Mouse (Mus musculus) CH12.LX (cell line): Measurements from ENCODE around the gene Ank3. TPM values are rescaled to one million over a fixed set of nuclear protein-coding genes. Genes with fewer than 3 reads are reported as not detected.

Experiments used
- DNase-seq: peaks from one replicate; pipeline ENCODE4 v3.0.0-alpha.2; 2013; ENCODE audit errors: extremely low read depth
- H3K27ac ChIP-seq: 2 replicates; pipeline ENCODE4 v1.5.1; 2012; ENCODE audit warnings: low read depth, mild to moderate bottlenecking, control low read depth, moderate library complexity; ENCODE audit not compliant: insufficient read depth
- H3K27me3 ChIP-seq: replicated peaks from 2 replicates; pipeline ENCODE3; 2012; ENCODE audit warnings: inconsistent platforms
- H3K36me3 ChIP-seq, 2 experiments: replicated peaks in 1 of 2; 2 replicates each; pipeline versions ENCODE3 to v1.6.1; 2012; ENCODE audit warnings: inconsistent platforms in 1 of 2, low read length in 1 of 2, mild to moderate bottlenecking in 1 of 2, mixed read lengths in 1 of 2, moderate library complexity in 1 of 2; ENCODE audit not compliant: control insufficient read depth in 1 of 2, insufficient read depth in 1 of 2
- H3K4me1 ChIP-seq, 2 experiments: 2 replicates each; pipeline ENCODE4 v1.6.1; 2012; ENCODE audit warnings: inconsistent platforms in 1 of 2, moderate library complexity in 1 of 2; ENCODE audit not compliant: insufficient read depth in 2 of 2, control insufficient read depth in 1 of 2
- H3K4me2 ChIP-seq: 2 replicates; pipeline ENCODE4 v1.6.1; 2012; ENCODE audit warnings: low read depth, mild to moderate bottlenecking, control low read depth; ENCODE audit not compliant: poor library complexity, insufficient read depth, severe bottlenecking
- H3K4me3 ChIP-seq, 3 experiments: fragments of 150-350 bp in 1 of 3; sonication (generic) in 1 of 3; replicated peaks in 1 of 3; 2 replicates each; pipeline versions ENCODE3 to v1.5.1; 2011 to 2012; ENCODE audit warnings: low read depth in 2 of 3, low read length in 2 of 3, mild to moderate bottlenecking in 2 of 3, moderate library complexity in 2 of 3, control low read depth in 1 of 3, improper control_type of control experiment in 1 of 3, inconsistent platforms in 1 of 3, mixed read lengths in 1 of 3; ENCODE audit not compliant: poor library complexity in 1 of 3
- H3K79me2 ChIP-seq: replicated peaks from 2 replicates; pipeline ENCODE4 v1.6.1; 2012; ENCODE audit warnings: mild to moderate bottlenecking, moderate library complexity; ENCODE audit not compliant: control insufficient read depth, poor library complexity, insufficient read depth, severe bottlenecking; ENCODE audit errors: extremely low read depth
- H3K9ac ChIP-seq: 2 replicates; pipeline ENCODE4 v1.6.1; 2012; ENCODE audit warnings: low read depth, mild to moderate bottlenecking, control low read depth, moderate library complexity; ENCODE audit not compliant: insufficient read depth
- H3K9me3 ChIP-seq: replicated peaks from 2 replicates; pipeline ENCODE3; 2012; ENCODE audit warnings: low read length, inconsistent platforms, mixed read lengths
- BHLHE40 ChIP-seq: IDR thresholded peaks from 2 replicates; pipeline ENCODE4 v1.6.1; 2011; ENCODE audit warnings: mild to moderate bottlenecking, low read depth, low read length, improper control_type of control experiment
- CTCF ChIP-seq, 2 experiments: IDR thresholded peaks in 1 of 2; conservative IDR thresholded peaks in 1 of 2; 2 replicates each; pipeline ENCODE4 v1.5.1; 2011 to 2012; ENCODE audit warnings: low read depth in 2 of 2, low read length in 2 of 2, improper control_type of control experiment in 1 of 2, inconsistent platforms in 1 of 2, mild to moderate bottlenecking in 1 of 2, moderate library complexity in 1 of 2
- EP300 ChIP-seq: IDR thresholded peaks from 2 replicates; pipeline ENCODE4 v1.6.1; 2011; ENCODE audit warnings: low read length, improper control_type of control experiment
- ETS1 ChIP-seq: conservative IDR thresholded peaks from 2 replicates; pipeline ENCODE4 v1.6.1; 2012; ENCODE audit warnings: low read depth, mild to moderate bottlenecking, inconsistent platforms, low read length, improper control_type of control experiment, moderate library complexity
- HCFC1 ChIP-seq: IDR thresholded peaks from 2 replicates; pipeline ENCODE4 v1.6.1; 2012; ENCODE audit warnings: low read depth, mild to moderate bottlenecking, inconsistent platforms, low read length, improper control_type of control experiment
- IRF4 ChIP-seq: IDR thresholded peaks from 2 replicates; pipeline ENCODE4 v1.6.1; 2014; ENCODE audit warnings: low read depth, mild to moderate bottlenecking, inconsistent platforms, low read length, improper control_type of control experiment
- JUN ChIP-seq: IDR thresholded peaks from 2 replicates; pipeline ENCODE4 v1.6.1; 2011; ENCODE audit warnings: low read depth, mild to moderate bottlenecking, low read length, improper control_type of control experiment, moderate library complexity; ENCODE audit not compliant: insufficient read depth
- JUND ChIP-seq: conservative IDR thresholded peaks from 2 replicates; pipeline ENCODE4 v1.6.1; 2011; ENCODE audit warnings: low read depth, low read length, improper control_type of control experiment
- KAT2A ChIP-seq: IDR thresholded peaks from 2 replicates; pipeline ENCODE4 v1.6.1; 2012; ENCODE audit warnings: low read length, improper control_type of control experiment, inconsistent platforms; ENCODE audit not compliant: insufficient replicate concordance
- MAFK ChIP-seq: IDR thresholded peaks from 2 replicates; pipeline ENCODE4 v1.6.1; 2011; ENCODE audit warnings: low read length, improper control_type of control experiment; ENCODE audit not compliant: insufficient replicate concordance
- MAZ ChIP-seq: IDR thresholded peaks from 2 replicates; pipeline ENCODE4 v1.6.1; 2012; ENCODE audit warnings: low read depth, mild to moderate bottlenecking, inconsistent platforms, low read length, improper control_type of control experiment, moderate library complexity
- MEF2A ChIP-seq: IDR thresholded peaks from 2 replicates; pipeline ENCODE4 v1.6.1; 2014; ENCODE audit warnings: low read depth, mild to moderate bottlenecking, inconsistent platforms, low read length, improper control_type of control experiment, borderline replicate concordance
- NELFE ChIP-seq: IDR thresholded peaks from 2 replicates; pipeline ENCODE4 v1.6.1; 2011; ENCODE audit warnings: low read depth, low read length, improper control_type of control experiment
- PAX5 ChIP-seq: IDR thresholded peaks from 2 replicates; pipeline ENCODE4 v1.6.1; 2012; ENCODE audit warnings: low read length, inconsistent platforms, mixed read lengths
- RAD21 ChIP-seq: IDR thresholded peaks from 2 replicates; pipeline ENCODE4 v1.6.1; 2011; ENCODE audit warnings: low read depth, mild to moderate bottlenecking, low read length, improper control_type of control experiment, moderate library complexity
- RCOR1 ChIP-seq: conservative IDR thresholded peaks from 2 replicates; pipeline ENCODE4 v1.6.1; 2012; ENCODE audit warnings: low read depth, mild to moderate bottlenecking, inconsistent platforms, low read length, improper control_type of control experiment
- SIN3A ChIP-seq: IDR thresholded peaks from 2 replicates; pipeline ENCODE4 v1.6.1; 2012; ENCODE audit warnings: low read length, improper control_type of control experiment, inconsistent platforms
- SMC3 ChIP-seq: IDR thresholded peaks from 2 replicates; pipeline ENCODE4 v1.6.1; 2011; ENCODE audit warnings: low read depth, low read length, improper control_type of control experiment
- TBP ChIP-seq: conservative IDR thresholded peaks from 2 replicates; pipeline ENCODE4 v1.6.1; 2011; ENCODE audit warnings: low read depth, low read length, improper control_type of control experiment
- TCF12 ChIP-seq: IDR thresholded peaks from 2 replicates; pipeline ENCODE4 v1.6.1; 2014; ENCODE audit warnings: low read depth, mild to moderate bottlenecking, inconsistent platforms, low read length, improper control_type of control experiment
- USF2 ChIP-seq: conservative IDR thresholded peaks from 2 replicates; pipeline ENCODE4 v1.6.1; 2011; ENCODE audit warnings: low read depth, low read length, improper control_type of control experiment
- ZC3H11A ChIP-seq: IDR thresholded peaks from 2 replicates; pipeline ENCODE4 v1.6.1; 2012; ENCODE audit warnings: low read depth, mild to moderate bottlenecking, inconsistent platforms, low read length, improper control_type of control experiment
- ZKSCAN1 ChIP-seq: IDR thresholded peaks from 2 replicates; pipeline ENCODE4 v1.6.1; 2012; ENCODE audit warnings: low read depth, inconsistent platforms, low read length, improper control_type of control experiment, borderline replicate concordance
- ZNF384 ChIP-seq: IDR thresholded peaks from 2 replicates; pipeline ENCODE4 v1.6.1; 2012; ENCODE audit warnings: low read depth, low read length, improper control_type of control experiment, inconsistent platforms
- dilution Hi-C: fragments of 300-500 bp; cut with MboI; formaldehyde crosslinking; loops from 2 replicates; pipeline ENCODE4 v1.14.3; 2020; ENCODE audit warnings: low sequenced_read_pairs; ENCODE audit not compliant: extremely low pct_unique_long_range_greater_than_20kb, extremely low pct_ligation_motif_present
- in situ Hi-C: fragments of 300-500 bp; cut with MboI; formaldehyde crosslinking; loops from 3 replicates; pipeline ENCODE4 v1.14.3; 2019; ENCODE audit warnings: low sequenced_read_pairs, low pct_ligation_motif_present, low pct_unique_long_range_greater_than_20kb, mixed read lengths
- polyA plus RNA-seq: library from polyadenylated mRNA; unstranded; fragments of >175 nt; gene quantifications from 2 replicates; pipeline ENCODE4 v1.2.1, GENCODE M21; 2012; ENCODE audit warnings: low read depth; ENCODE audit not compliant: insufficient read length
- total RNA-seq, 2 experiments: library from RNA; depleted of rRNA; stranded (reverse); fragments of 300-350 nt in 1 of 2; fragments of >200 nt in 1 of 2; gene quantifications; 2 replicates each; pipeline ENCODE4 v1.2.3; 2012 to 2014

Ank3 gene
- total and polyA plus RNA-seq, 3 experiments = 4.7 to 8.3 (median 6.2) TPM

GRCm38 (mm10) chr10:69418716-69419115 is 20.1 kb downstream of the Ank3 start:
- dilution Hi-C loops = no loop called here

GRCm38 (mm10) chr10:69420306-69420705 is 21.7 kb downstream of the Ank3 start:
- in situ Hi-C loops = no loop called here
- H3K36me3 ChIP-seq = no peaks in the 10 kb centered on the region
- H3K9me3 ChIP-seq = no peaks in the 10 kb centered on the region
- no peak overlapping the region for H3K9ac ChIP-seq
- H3K79me2 ChIP-seq = no peaks in the 10 kb centered on the region
- no peak overlapping the region for H3K4me2 ChIP-seq
- H3K27ac ChIP-seq = no peak overlapping the region
- H3K4me3 ChIP-seq = no peak overlapping the region
- H3K27me3 ChIP-seq = no peaks in the 10 kb centered on the region
- dilution Hi-C loops = no loop called here
- H3K4me1 ChIP-seq = no peaks in the 10 kb centered on the region; a peak in 1 of 4 replicates
- DNase-seq = no peak
- TF ChIP-seq KAT2A (no peak), TBP (no peak), ETS1 (no peak), MAFK (no peak), SMC3 (no peak), EP300 (no peak), ZKSCAN1 (no peak), JUND (no peak), SIN3A (no peak), PAX5 (no peak), MAZ (no peak), ZNF384 (no peak), RCOR1 (no peak), HCFC1 (no peak), CTCF (conservative IDR thresholded peaks at IDR 0.05 in 1 of 2, IDR thresholded peaks at IDR 0.05 in 1 of 2; ENCODE audit: low read depth in 2 of 2, low read length in 2 of 2) (no peak), TCF12 (no peak), USF2 (no peak), JUN (no peak)
- TF ChIP-seq, all 38 proteins: peak for 0

More at GRCm38 (mm10) chr10:69418716-69419115, 20.1 kb downstream of the Ank3 start:
- Histone ChIP-seq H3K79me2 (no peaks in the 10 kb centered on the region), H3K4me3 (no peak overlapping the region), H3K27ac (no peak overlapping the region), H3K9me3 (no peaks in the 10 kb centered on the region), H3K36me3 (no peaks in the 10 kb centered on the region), H3K4me1 (no peaks in the 10 kb centered on the region; a peak in 1 of 4 replicates), H3K27me3 (no peaks in the 10 kb centered on the region), H3K4me2 (no peak overlapping the region), H3K9ac (no peak overlapping the region)
- DNase-seq = no peak
- in situ Hi-C loops = no loop called here
- no peak for TF ChIP-seq IRF4
- TF ChIP-seq TCF12 = no peak
- TF ChIP-seq MEF2A = no peak
- TF ChIP-seq PAX5 = no peak
- TF ChIP-seq BHLHE40 = no peak
- TF ChIP-seq MAFK = no peak
- TF ChIP-seq EP300 = no peak
- TF ChIP-seq ZC3H11A = no peak
- no peak for TF ChIP-seq RAD21
- TF ChIP-seq NELFE = no peak
- no peak for TF ChIP-seq ETS1
